Mouse (Mus musculus) CD8-positive naive resting alpha-beta T cell, adult 2 months (primary cell): ENCODE measurements around the gene Nr3c2.

Source experiments
- DNase-seq, 2 experiments: peaks; one replicate each; pipeline ENCODE4 v3.0.0; 2022; ENCODE audit warnings: low read depth in 2 of 2, low spot score in 2 of 2

Gene Nr3c2

DNA sequence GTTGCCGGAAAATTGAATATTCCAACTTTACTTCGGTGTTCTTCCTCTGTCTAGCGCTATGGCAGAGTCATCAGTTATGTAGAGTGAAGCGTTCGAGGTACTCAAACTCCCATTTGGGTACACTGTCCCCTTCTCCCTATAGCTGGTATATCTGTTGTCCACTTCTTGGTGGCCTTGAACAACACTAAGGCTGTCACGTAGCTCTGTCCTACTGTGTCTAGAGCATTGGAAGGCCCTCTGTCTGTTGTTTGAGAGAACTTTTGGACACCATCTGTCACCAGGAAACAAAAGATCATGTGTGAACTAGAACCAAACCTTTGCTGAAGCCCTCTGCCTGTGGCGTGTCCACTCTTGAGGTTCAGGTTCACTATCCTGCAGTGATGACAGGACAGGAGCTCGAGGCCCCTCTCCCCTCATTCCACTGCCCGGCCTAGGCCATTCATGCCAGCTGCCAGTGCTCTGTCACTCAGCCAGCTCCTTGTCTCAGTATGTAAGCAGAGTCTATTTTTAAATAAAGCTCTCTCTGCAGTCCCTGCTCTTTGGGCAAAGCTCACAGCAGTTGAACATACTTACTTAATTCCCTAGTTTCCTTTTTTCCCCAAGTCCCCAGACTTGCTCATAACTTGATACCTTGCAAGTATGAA is 72.6 kb downstream of the Nr3c2 start:
- no peak for DNase-seq

DNA sequence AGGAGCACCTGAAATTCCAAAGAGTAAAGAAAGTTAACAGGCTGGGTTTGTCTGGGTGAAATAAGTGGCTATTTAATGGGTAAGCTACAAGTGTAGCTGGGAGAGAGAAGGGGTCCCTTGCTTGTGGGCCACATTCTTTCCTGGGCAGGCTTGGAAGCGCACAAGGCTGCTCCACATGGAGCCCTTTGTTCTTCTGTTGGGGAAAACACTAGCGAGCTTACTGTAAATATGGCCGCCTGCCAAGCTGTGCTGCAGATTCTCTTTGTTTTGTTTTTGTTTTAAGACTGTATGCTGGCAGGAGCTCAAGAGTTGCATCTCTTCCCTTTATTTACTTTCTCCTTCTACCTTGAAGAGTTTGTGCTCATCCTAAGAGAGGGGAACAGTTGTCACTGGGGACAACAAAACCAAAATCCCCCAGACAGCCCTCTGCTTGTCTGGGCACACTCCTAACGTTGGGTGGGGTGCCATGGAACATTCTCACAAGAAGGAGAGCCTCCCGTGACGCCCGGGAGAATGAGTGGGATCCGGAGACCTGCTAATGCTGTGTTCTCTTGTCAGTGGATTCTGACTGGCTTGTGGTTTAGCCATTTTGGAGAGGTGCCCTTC is 73.8 kb downstream of the Nr3c2 start:
- no peak for DNase-seq

DNA sequence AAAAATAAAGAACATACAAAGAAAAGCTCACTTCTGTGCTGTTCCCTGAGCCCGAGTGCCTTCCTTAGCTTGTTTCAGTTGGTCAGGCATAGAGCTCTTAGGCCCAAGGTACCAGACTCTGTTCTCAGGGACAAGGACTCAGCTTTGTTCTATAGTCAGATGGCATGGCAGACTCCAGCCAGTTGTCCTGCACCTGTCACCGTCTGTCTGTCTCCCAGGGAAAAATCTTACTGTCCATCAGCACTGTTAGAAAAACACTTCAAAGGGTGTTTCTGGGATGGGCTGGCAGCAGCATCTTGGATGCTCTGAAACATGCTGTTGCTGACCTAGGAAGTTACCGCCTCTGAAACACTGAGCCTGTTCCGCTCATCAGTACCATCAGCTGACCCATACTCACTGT is 78.7 kb downstream of the Nr3c2 start:
- no peak for DNase-seq

DNA sequence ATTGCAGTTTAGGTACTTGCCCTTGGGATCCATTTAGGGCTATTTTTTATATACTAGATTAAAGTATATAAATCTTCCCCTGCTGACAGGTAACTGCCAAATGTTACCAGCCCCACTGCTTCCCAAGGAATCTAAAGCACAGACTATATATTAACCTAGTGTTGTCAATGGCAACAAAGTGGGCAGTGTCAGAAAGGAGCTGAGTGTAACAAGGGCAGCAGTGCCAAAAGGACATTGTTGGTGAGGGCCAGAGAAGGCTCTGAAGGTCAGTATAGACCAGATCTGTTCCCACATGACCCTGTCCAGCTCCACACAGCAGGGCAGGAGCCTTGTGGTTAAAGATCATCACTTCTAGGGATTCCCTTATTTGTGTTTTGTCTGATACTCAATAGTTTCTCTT is 84.8 kb downstream of the Nr3c2 start:
- DNase-seq: no peak

DNA sequence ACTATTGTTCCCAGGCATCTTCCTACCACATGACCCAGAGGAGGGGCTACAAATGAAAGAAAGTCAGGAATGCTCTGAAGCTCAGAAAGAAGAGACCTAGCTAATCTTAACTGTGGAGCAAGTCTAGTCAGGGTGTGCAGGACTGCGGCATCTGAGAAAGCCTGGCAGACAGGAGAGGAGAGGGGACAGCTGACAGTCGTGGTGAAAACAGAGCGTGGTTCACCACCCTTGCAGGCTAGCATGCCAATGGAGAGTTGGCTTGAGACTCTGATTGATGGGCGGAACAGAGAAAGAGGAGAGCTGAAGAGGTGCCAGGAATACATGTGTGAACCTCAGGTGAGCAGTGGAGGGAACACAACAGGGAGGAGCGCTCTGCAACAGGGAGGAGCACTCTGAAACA is 85.6 kb downstream of the Nr3c2 start:
- no peak for DNase-seq

DNA sequence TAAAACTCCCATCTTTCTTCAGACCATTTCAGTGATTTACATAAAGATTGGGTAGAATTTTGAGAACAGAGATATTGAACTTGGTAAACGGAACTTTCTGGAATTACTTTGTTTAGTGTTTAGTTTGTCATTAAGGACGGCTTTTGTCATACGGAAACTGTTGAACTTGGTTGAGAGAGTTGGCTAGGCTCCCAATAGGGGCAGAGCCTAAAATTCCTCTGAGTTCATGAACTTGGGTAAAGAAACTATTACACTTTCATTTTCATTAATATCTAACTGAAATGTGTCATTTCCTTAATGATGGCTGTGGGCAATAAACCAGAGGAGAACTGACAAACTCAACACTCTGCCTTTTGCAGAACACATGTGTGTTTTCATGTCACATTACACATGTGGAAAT is 88.6 kb downstream of the Nr3c2 start:
- DNase-seq: no peak

DNA sequence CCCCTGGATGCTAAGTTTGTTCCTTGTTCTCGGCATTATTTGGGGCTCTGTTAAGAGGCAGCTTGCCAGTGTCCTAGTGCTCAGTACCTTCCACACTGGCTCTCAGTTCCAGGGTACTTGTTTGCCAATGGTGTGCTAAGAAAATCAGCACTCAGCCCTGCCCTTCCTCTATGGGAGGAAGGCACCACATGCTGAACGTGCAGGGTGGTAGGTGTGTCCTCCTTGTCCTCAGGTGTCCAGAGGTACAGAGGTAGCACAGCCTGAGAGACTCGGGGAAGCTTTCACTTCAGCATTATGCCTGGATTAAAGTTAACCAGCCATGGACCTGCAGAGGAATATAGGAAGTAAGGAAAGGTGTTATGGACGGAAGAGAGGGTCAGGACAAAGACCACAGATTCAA is 99.0 kb downstream of the Nr3c2 start:
- no peak for DNase-seq

DNA sequence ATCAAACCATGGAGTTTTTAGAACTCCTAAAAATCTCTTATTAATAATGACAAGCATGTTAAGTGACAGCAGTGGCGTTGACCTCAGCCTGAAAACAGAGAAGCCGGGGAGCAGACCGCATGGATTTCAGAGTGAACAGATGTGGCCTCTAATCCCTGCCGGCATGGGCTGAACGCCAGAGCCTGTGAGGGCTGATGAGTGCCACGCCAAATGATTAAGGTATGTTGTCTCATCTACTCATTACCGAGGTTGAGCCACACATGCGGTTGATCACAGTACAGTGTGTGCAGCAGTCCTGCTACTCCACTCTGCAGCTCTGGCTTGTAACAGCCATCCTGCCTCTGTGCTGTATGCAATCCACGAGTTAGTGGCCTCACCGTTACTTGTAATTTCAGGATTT is 110.2 kb downstream of the Nr3c2 start:
- no peak for DNase-seq

DNA sequence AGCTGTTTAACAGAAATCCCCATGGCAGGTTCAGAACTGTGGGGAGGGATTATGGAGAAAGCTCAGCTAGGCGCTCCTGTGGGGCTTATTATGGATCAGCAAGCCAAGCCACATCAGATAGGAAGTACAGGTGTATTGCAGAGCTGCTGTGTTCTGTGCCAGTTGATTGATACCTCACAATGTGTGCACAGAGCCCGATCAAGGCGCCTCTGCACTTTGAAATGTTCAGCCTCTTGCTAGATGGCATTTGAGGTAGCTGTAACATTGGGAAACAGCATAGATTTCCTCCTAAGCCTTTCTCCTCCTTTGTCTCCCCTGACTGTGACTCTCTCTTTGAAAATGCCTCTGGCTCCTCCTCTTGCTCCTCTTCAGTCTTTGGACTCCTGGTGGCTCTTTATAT is 112.7 kb downstream of the Nr3c2 start:
- DNase-seq: no peak

DNA sequence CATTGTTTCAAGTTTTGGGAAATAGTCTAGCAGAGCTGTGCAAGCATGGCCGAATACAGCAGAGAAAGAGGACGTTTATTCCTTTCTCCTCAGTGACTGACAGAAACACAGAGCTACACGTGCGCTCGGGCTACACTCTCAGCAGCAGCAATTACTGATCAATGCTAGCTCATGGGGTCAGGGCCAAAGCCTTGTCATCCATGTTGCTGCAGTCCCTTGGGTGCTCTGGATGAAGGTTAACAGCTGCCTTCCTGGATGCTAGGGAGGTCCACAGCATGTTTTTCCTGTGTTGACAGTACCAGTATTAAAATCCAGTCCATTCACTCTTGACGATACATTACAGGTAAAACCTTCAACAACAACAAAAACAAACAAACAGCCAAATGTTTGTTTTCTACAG is 113.4 kb downstream of the Nr3c2 start:
- DNase-seq: no peak

DNA sequence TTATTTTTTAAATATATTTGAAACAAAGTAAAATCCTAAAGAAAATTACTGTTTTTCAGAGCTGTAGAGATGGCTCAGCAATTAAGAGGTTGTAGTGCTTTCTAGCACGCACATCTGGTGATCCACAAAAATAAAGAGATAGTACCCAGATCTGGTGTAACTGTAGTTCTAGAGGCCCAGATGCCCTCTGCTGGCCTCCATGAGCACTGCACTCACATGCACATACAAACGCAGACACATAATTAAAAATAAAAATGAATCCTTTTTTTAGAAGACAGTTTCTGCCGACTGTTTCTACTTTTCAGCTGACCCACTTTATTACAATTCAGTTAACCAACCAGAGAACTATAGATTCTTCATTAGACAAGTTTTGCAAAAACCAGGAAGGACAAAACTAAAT is 117.5 kb downstream of the Nr3c2 start:
- DNase-seq: no peak

DNA sequence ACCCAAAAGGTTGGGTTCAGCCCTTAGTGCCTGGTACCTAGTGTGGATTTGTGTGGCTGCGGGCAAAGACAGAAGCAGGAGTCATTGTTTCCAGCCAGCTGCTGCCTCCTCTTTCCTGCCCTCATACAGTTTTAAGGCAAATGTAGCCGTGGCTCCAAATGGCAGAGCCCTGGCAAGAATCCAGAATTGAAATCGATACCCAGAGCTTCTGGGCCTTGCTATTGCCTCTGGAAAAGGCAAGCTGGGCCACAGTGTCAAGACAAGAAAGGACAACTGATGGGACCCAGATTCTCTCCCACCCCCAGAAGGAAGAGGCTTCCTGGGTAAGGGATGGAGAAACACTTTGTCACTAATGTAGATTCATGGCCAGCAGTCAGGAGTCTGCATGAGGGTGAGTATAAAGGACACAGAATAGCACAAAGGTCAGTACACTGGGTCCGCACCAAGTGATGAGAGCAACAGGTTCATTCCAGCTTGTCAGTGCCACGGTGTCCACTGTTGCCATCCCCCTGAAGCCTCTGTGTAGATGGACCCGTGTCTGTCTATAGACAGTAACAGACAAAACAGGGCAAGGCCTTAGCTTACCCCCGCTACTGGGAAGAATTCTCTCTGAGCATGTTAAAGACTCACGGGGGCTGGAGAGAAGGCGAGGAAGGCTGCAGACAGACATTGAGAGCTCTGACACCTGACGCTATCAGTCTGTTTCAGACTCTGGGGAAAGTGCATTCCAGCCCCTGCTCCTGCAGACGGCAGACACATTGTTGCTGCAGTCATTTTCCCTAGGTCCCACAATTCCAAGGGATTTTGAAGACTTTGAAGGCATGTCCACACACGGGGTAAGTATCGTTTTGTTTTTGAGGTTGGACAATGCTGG is 124.8 kb downstream of the Nr3c2 start:
- no peak for DNase-seq

DNA sequence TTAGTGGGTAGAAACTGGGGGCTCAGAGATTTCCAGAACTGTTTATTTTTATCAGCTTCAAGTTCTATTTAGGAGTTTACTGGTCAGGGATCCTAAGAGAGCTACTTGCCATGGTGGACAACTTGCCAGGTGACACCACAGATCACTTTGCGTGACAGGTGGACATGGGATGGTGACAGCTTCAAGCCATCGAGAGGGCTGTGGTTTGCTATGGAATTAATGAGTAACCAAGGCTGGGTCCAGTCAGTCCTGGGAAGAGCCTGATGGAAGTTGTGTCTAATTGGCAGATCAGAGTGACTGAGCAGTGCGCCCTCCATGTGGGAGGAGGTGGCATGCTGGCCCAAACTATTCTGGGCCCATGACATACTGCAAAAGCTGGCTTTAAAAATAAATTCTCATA is 132.0 kb downstream of the Nr3c2 start:
- DNase-seq: no peak

DNA sequence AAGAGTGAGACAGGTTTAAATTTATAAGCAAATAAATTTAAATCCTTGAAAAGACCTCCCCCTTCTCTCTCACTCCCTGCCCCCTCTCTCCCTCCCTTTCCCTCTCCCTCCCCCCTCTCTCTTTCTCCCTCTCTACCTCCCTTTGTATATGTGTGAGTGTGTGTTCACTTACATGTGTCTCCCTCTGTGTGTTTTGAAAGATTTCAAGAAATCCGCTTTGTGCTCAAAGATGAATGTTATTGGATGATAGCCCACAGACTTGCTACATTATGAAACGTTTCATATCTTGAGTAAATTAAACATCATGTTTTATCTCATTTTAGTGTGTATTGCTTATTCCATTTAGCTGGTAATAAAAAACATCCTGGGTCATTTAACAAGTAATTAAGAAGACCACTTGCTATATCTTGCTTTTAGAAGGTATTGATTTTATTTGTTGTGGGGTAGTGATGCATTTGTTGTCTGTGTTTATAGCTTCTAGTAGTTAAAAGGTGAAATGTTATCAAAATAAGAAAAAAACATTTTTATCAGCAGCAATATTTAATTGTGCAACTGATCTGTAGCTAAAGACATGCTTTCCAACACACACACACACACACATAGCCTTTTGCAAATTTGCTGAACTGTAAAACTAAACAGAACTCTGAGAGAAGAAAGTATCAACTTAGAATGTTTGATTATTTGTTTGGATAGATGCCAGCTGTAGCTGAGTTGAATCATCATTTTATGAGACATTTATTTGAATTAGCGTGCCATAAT is 134.6 kb downstream of the Nr3c2 start:
- no peak for DNase-seq

DNA sequence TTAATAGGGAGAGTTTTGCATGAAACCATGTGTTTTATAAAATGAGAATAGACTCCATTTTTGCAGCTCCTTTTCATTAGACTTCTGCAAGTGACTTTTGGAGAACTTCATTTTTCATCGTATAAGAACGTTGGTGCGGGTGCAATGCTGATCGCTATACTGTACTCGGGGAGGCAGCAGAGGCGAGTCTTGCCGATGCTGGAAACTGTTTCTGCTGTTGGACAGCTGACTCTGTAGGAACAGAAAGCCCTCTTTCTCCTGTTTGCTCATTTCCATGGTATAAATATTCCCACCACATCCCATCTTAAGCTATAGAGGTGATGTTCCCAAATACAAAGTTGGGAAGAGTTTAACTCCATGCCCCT is 135.2 kb downstream of the Nr3c2 start:
- DNase-seq: no peak

DNA sequence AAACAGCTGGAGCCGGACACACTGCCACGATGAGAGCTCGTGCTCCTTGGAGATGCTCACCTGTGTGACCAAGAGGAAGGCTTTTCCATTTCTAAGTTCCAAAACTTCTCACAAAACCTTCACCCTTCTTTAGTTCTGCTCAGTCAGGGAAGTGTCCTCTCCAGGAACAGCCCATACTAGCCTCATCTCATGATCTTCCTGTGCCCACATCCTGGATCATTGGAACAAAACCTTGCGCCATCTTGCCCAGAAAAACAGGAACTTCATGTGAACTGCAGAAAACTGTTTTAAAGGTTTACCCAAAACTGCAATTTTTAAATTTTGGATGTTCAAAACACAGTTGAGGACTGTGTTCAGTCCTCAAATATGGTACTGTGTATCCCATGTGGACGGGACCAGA is 142.0 kb downstream of the Nr3c2 start:
- DNase-seq: no peak

DNA sequence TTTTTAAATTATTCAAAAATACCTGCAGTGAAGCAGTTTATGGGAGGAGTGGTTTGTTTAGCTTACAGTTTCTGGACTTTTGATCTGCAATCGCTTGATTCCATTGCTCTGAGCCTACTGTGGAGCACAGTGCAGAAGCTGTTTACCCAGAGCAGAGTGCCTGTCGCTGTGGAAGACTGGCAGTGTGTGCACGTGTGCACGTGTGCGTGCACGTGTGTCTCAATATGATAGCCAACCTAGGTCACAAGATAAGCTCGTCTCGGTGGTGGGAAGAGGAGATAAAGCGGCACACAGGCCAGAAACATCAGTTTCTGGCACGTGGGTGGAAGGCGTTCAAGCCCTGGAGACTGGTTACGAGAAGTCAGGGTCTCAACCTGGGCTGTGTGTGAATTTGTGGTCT is 145.6 kb downstream of the Nr3c2 start:
- no peak for DNase-seq

DNA sequence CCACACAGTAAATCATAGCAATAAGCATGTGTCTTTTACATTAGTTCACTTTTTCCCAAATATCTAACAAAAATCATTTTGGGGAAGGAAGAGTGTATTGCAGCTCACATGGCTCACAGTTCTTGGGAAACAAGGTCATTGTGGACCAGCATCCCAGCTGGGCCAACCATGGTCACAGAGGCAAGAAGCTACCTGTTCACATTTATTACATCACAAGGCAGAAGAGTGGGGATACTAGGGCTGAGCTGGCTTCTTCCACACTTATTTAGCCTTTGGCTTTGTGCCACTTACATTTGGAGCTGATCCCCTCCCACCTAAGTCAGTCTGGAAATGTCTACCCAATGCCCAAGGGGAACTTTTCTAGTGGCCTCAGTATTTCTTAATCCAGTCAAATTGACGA is 146.5 kb downstream of the Nr3c2 start:
- DNase-seq: no peak

DNA sequence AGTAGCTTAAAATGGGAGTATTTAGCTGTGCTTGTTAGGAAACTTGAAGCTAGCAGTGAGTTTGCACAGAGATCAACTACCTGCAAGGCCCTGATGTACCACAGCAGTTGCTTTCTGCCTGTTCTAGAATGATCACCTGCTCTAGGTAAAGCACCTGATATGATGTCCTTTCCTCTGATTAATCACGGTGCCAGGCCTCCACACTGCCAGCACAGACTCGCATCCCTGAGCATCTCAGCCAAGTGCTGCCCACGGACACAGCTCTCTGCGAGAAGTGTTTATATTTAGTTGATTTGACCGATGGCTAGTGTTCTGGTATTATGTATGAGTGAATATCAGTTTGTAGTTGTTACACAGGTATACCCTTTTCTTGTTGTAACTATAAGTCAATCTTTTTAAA is 147.0 kb downstream of the Nr3c2 start:
- DNase-seq: no peak

DNA sequence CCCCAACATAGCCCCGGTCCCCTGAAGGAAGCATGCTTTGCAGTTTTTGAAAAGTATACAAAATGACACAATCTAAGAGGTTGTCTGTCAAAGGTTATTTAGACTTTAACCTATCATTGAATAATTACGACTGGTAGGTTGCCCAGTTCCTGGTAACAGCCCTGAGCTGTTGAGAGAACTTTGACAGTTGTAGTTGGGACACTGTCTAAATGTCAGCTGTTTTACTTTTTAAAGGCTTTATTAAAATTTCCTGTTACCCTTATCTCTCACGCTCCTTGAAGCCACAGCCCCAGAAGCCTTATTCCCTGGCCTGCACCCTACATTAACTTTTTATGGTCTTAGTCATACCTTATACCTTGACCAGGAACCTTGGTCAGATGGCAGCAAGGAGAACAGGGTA is 147.5 kb downstream of the Nr3c2 start:
- no peak for DNase-seq

DNA sequence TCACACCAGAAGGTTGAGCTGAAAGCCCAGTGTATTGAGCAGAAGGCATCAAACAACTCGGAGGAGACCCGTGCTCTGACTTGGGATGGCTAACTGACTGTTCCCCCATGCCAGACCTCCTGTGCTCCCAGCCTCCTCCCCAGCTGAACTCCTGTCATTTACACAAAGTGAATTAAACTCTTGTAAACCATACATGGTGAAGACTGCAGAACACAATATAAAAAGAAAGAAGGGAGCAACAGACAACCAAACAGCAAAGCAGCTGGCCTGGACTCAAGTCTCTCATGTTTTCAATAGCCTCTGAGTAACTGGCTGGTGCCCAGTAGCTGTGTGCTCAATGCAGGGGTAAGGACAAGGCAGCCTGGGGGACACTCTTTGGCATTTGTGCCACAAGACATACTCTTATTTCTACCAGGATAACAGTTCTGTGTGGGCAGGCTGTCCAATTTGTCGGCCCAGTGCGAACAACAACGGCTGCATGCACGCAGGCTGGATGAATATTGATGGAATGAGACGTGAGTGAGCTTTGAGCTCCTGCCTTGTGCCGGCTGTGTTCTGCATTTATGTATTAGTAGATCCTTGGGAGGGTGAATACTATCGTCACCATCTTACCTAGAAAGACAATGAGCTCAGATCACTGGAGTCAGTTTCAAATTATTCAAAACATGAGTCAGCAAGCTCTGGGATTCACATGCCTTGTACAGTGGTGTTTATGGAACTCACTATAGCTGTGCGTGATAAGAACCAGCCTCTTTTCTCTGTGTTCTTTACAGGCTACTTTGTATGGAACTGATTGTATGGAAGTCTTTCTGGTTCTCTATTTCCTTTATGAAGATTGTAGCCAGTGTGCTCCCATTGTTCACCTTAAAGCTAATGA is 152.4 kb downstream of the Nr3c2 start:
- no peak for DNase-seq
